Mouse (Mus musculus): ENCODE results near the gene Tmem50a. TPM values are rescaled to one million over a fixed set of nuclear protein-coding genes. Genes with fewer than 3 reads are reported as not detected.

Tmem50a gene
- total RNA-seq, 2 experiments from 2014 or later = 214 to 225 TPM

- DNase-seq (ENCODE audit: low spot score in 2 of 2) = peak; percentile 84 to 87
These were observed 61.0 kb downstream of the Tmem50a start for GRCm38 (mm10) chr4:134853637-134854485.

- DNase-seq (ENCODE audit: low spot score in 2 of 2) = peak; percentile 96 to 100
These were observed 61.6 kb downstream of the Tmem50a start, which contains the start of gene Maco1 for GRCm38 (mm10) chr4:134853259-134853636. Gene Maco1 (minus strand): TSS chr4:134853345.

GRCm38 (mm10) chr4:134852438-134853255 lies 62.2 kb downstream of the Tmem50a start:
- peak in 1 of 2 experiments; percentile 26 for DNase-seq (ENCODE audit: low spot score in 2 of 2)

DNA sequence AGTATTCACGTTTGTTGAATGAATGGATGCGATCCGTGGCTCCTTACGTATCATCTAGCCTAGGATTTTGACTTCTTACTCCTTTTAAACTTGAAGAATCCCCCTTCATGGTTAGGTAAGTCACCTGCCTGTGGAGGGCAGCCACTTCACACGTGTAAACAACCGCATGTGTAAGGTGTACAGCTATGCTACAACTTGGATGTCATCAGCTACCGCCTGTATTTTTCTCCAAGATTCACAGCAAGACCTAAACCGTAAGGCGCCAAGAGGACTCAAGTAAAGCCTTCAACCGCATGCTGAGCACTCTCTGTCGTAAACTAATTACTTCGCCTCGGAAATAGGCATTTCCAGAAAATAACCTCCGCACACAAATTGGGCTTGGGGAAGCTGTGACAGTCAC lies 62.9 kb downstream of the Tmem50a start:
- no peak for DNase-seq (ENCODE audit: low spot score in 2 of 2)

GRCm38 (mm10) chr4:134851236-134851635 lies 63.6 kb downstream of the Tmem50a start:
- DNase-seq (ENCODE audit: low spot score in 2 of 2) = no peak

GRCm38 (mm10) chr4:134850551-134850950 lies 64.3 kb downstream of the Tmem50a start:
- DNase-seq (ENCODE audit: low spot score in 2 of 2) = no peak

Other genes with a start within 250 kb of the Tmem50a start
- 10 to 100 TPM; 28.6 to 29.6 TPM for gene Man1c1, start 210.7 kb downstream of the Tmem50a start, total RNA-seq (2021)
- gene Ldlrap1, start 147.0 kb downstream of the Tmem50a start, total RNA-seq (2021) = 10 to 100 TPM; 39.1 to 44.7 TPM
- 10 to 100 TPM; 37.8 to 42.8 TPM for gene Maco1, start 61.7 kb downstream of the Tmem50a start, total RNA-seq (2021)
- gene Rhd, start 50.5 kb downstream of the Tmem50a start, total RNA-seq (2021) = 10 to 100 TPM in 1 of 2 experiments, 1 to 10 TPM in 1; 6.5 to 12.0 TPM
- 100 to 1,000 TPM; 365 to 381 TPM for gene Rsrp1, start 8.6 kb upstream of the Tmem50a start, total RNA-seq (2021)
- gene Syf2, start 15.9 kb upstream of the Tmem50a start, total RNA-seq (2021) = 10 to 100 TPM; 82.4 to 93.3 TPM
- 1 to 10 TPM; 1.3 to 1.7 TPM for gene Runx3, start 205.6 kb upstream of the Tmem50a start, total RNA-seq (2021)

Measured in adrenal gland, postnatal 4 days (tissue).